Mouse (Mus musculus): ENCODE data around the gene Ick. TPM values are rescaled to one million over a fixed set of nuclear protein-coding genes. Genes with fewer than 3 reads are reported as not detected.
A peak's percentile ranks its signal among the peaks of the same experiment; 100 is the strongest.
"Not testable (repeated sequence)": the region's sequence is repeated elsewhere in the genome, so short reads cannot be mapped to it uniquely, and the experiment has no call there.

The Ick gene
- polyA plus RNA-seq, 1 experiment from 2014 or later = 42.3 TPM

DNA sequence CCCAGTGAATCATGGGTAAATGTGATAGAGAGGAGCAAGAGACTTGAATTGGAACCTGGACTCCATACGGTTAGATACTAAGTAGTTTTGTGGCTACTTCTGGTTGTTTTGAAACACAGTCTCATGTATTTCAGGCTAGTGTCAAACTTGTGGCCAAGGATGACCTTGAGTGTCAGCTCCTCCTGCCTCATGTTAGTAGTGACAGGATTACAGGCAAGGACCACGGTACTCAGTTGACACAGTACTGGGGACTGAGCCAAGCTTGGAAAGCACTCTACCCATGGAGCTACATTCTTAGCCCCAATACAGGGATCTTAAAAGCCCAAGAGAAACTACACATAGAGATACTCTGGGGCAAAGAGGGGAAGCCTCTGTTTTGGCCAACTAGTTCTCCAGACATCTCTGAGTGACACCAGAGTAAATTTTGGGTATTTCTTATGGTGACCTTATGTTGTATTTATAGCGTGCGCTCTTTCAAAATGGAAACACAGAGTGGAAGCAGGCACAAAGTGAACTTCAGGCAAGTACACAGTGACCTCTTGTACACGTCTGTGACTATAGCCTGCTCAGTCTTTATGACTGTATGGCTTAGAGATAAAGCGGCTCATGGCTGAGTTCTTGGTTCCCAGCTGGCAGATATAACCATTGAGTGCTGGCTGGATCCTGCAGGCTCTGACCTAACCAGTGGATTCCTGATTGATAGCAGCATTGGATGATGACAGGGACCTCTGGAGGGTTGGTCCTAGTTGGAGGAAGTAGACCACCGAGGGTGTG lies 14.1 kb downstream of the Ick start:
- Histone ChIP-seq H3K4me1 (replicated peaks) (peaks cover 31% of the 10 kb centered on the region), H3K36me3 (peaks cover 37% of the 10 kb centered on the region), H3K4me3 (replicated peaks) (no peak overlapping the region), H3K27ac (no peak overlapping the region), H3K4me2 (replicated peaks) (no peak overlapping the region), H3K9ac (replicated peaks) (no peak overlapping the region), H3K9me3 (no peaks in the 10 kb centered on the region), H3K27me3 (no peaks in the 10 kb centered on the region)
- WGBS = 92% methylated on average over 7 of the region's 7 CpGs
- no peak for ATAC-seq

DNA sequence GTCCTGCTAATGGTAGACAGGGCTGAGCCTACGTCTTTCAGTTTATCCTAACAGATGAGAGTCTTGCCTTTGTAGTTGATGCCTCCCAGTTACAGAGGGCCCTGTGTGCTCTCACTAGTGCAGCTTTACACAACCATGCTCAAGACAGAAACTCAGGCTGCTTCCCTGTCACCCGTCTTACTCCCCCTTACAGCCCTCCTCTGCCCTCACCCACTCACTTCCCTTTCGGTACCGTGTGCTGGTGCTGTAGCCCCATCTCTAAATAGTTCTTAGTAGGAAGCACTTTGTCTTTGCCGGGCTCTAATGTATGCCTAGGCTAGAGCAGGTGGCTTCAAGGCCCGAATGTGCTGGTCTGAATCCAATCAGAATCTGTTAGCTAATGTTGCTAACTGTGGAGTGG lies 15.3 kb downstream of the Ick start:
- peaks cover 28% of the 10 kb centered on the region for H3K36me3 ChIP-seq
- H3K9me3 ChIP-seq = no peaks in the 10 kb centered on the region
- ATAC-seq = no peak
- H3K27me3 ChIP-seq = no peaks in the 10 kb centered on the region
- peaks cover 33% of the 10 kb centered on the region for H3K4me1 ChIP-seq (replicated peaks)
- H3K9ac ChIP-seq (replicated peaks) = no peak overlapping the region
- no peak overlapping the region for H3K4me3 ChIP-seq (replicated peaks)
- H3K27ac ChIP-seq = no peak overlapping the region
- WGBS = 82% methylated on average over 6 of the region's 6 CpGs
- H3K4me2 ChIP-seq (replicated peaks) = no peak overlapping the region

DNA sequence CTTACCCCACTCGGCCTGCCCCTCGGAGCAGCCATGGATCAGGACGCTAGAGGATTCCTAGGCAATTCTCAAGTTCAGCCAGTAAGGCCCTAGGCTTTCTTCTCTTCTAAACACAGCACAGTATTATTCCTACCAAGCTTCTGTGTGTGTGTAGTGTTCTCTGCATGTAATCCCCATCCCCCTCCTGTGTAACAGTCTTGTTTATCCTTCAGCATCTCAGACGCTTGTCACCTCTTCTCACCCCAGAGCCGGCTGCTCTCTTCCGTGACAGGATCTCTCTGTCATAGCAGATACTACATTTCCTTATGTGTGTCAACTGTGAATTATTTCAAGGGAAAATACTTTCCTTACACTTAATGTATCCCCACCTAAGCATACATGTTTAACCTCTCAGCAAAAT lies 17.0 kb downstream of the Ick start:
- Histone ChIP-seq H3K9me3 (no peaks in the 10 kb centered on the region), H3K4me1 (replicated peaks) (peaks cover 44% of the 10 kb centered on the region), H3K4me3 (replicated peaks) (no peak overlapping the region), H3K9ac (replicated peaks) (no peak overlapping the region), H3K36me3 (peaks cover 22% of the 10 kb centered on the region), H3K4me2 (replicated peaks) (no peak overlapping the region), H3K27ac (peak overlapping the region; percentile 37), H3K27me3 (no peaks in the 10 kb centered on the region)
- ATAC-seq = peak; percentile 46; the same call in 1 of the 2 replicates
- WGBS = 60% methylated on average over 6 of the region's 6 CpGs

DNA sequence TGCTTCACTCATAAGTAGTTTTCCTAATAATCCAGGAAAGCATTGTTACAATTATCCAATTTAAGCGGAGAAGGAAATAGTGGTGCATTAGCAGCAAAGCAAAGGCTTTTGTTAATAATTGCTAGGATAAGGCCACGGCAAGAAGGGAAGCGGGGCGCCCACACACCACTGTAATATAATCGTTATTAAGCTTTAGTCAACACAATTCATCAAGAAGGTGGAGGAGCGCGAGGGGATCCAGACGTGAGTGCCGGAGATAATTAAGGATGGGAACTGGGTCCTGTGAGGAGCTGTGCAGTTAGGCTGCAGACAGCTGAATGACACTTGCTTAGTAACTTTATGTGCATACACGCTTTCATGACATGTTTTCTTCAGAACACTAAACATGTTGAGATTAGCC lies 17.7 kb downstream of the Ick start:
- Histone ChIP-seq H3K4me1 (replicated peaks) (peaks cover 44% of the 10 kb centered on the region), H3K4me2 (replicated peaks) (no peak overlapping the region), H3K27me3 (no peaks in the 10 kb centered on the region), H3K27ac (peak overlapping the region; percentile 37; the same call in 1 of the 2 replicates), H3K4me3 (replicated peaks) (no peak overlapping the region), H3K9me3 (no peaks in the 10 kb centered on the region), H3K9ac (replicated peaks) (no peak overlapping the region), H3K36me3 (peaks cover 24% of the 10 kb centered on the region)
- ATAC-seq = no peak
- WGBS = 56% methylated on average over 10 of the region's 10 CpGs

DNA sequence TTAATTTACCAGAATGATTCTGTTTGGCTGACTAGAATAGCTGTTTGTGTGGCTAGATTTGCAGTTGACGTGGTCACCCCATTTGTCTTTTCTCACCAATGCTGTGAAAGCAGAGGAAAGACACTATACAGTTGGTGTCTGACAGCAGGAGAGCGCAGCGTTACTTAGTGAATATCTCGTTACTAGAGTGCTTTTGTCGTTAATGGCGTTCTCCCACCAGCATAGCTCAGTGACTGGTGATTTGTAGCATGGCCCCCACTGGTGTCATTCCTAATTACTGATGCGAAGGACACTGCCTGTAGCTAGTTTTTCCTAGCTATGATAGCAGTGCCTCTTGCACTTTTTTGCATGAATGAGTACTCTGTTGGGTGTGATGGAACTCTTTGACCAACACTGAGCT lies 26.7 kb downstream of the Ick start:
- Histone ChIP-seq H3K36me3 (peaks cover 71% of the 10 kb centered on the region), H3K27ac (no peak overlapping the region), H3K4me1 (replicated peaks) (no peaks in the 10 kb centered on the region; the same call in 1 of the 2 replicates), H3K4me2 (replicated peaks) (no peak overlapping the region), H3K27me3 (no peaks in the 10 kb centered on the region), H3K9ac (replicated peaks) (no peak overlapping the region), H3K9me3 (no peaks in the 10 kb centered on the region), H3K4me3 (replicated peaks) (no peak overlapping the region)
- 72% methylated on average over 7 of the region's 7 CpGs for WGBS
- ATAC-seq = no peak

DNA sequence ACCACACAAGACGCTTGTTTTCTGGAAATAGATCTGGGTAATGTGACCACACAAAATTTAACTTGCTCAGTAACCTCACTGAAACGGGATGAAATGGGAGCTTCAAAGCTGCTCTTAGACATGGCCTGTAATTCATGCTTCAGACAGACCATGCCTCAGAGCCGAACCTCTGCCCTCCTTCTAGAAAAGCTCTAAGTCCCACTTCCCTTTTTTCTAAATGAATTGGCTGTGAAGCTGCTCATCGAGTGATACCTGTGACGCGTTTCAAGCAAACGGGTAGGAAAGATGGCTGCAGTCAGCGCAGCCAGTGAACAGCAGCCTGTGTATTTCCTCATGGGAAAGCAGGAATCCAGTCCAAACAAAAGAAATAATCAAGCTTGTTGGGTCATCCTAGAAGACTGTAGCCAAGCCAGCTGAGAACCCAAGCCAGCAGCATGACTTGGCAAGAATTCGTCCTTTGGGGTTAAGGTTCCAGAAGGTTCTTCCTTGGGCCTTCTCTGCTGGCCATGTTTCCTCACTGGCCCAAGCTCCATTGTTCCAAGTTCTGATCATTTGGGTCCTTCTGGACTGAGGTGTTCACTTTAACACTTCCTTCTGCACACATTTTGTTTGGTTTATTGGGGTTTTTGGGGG lies 29.2 kb downstream of the Ick start:
- H3K4me1 ChIP-seq (replicated peaks) = no peaks in the 10 kb centered on the region; the same call in 1 of the 2 replicates
- ATAC-seq = no peak
- 95% methylated on average over 9 of the region's 9 CpGs for WGBS
- H3K4me2 ChIP-seq (replicated peaks) = no peak overlapping the region
- no peak overlapping the region for H3K4me3 ChIP-seq (replicated peaks)
- H3K27me3 ChIP-seq = no peaks in the 10 kb centered on the region
- H3K9me3 ChIP-seq = peaks cover 10% of the 10 kb centered on the region; the same call in 1 of the 2 replicates
- H3K9ac ChIP-seq (replicated peaks) = no peak overlapping the region
- H3K27ac ChIP-seq = no peak overlapping the region
- H3K36me3 ChIP-seq = peaks cover 71% of the 10 kb centered on the region

DNA sequence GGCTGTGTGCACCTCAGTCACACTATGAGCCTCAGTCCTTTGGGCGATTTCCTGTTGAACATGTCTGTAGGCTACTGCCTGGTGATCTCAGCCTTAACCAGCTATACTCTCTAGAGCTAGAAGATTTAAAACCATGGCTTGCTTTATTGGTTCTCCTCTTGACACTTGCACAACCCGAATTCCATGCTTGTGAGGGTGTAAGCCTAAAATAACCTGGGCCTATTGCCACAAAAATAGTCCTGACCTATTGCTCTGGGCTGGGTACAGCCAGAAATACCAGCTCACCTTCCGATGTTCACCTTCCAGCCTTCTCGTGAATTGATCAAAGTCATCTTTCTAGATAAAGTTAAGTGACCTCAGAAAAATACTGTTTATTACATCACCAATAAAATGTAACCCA lies 30.5 kb downstream of the Ick start:
- H3K27me3 ChIP-seq = no peaks in the 10 kb centered on the region
- no peak overlapping the region for H3K4me3 ChIP-seq (replicated peaks)
- ATAC-seq = no peak
- H3K4me2 ChIP-seq (replicated peaks) = no peak overlapping the region
- H3K27ac ChIP-seq = no peak overlapping the region
- H3K9ac ChIP-seq (replicated peaks) = no peak overlapping the region
- WGBS = 92% methylated on average over 4 of the region's 4 CpGs
- H3K9me3 ChIP-seq = peaks cover 10% of the 10 kb centered on the region; the same call in 1 of the 2 replicates
- H3K4me1 ChIP-seq (replicated peaks) = no peaks in the 10 kb centered on the region; the same call in 1 of the 2 replicates
- H3K36me3 ChIP-seq = peaks cover 73% of the 10 kb centered on the region

DNA sequence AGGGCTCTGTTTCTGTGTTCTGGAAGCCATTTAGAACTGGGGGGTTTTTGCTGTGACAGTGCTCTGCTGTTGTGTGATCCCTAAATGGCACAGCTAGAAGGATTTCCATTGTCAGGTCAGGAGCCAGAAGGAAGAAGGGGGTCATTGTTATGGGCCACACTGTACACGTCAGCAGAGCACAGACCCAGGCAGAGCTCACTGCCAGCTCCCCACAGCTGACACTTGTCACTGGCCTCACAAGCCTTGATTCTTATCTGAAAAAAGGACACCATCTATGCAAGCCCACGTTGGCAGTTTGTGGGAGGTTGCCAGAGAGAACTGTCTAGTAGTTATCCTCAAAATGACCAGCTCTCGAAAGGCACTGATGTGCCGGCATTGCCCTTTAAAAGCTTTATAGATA lies 37.1 kb downstream of the Ick start:
- Histone ChIP-seq H3K9me3 (peaks cover 10% of the 10 kb centered on the region; the same call in 1 of the 2 replicates), H3K4me1 (replicated peaks) (peaks cover 17% of the 10 kb centered on the region), H3K36me3 (peaks cover 70% of the 10 kb centered on the region), H3K4me3 (replicated peaks) (no peak overlapping the region), H3K27me3 (no peaks in the 10 kb centered on the region), H3K27ac (no peak overlapping the region; the same call in 1 of the 2 replicates), H3K4me2 (replicated peaks) (no peak overlapping the region), H3K9ac (replicated peaks) (0 out of 2 replicates have a peak overlapping the region, but pooled peaks have one; percentile 4)
- ATAC-seq = 0 out of 2 replicates have a peak, but pooled peaks have one; percentile 31
- 71% methylated on average over 4 of the region's 4 CpGs for WGBS

DNA sequence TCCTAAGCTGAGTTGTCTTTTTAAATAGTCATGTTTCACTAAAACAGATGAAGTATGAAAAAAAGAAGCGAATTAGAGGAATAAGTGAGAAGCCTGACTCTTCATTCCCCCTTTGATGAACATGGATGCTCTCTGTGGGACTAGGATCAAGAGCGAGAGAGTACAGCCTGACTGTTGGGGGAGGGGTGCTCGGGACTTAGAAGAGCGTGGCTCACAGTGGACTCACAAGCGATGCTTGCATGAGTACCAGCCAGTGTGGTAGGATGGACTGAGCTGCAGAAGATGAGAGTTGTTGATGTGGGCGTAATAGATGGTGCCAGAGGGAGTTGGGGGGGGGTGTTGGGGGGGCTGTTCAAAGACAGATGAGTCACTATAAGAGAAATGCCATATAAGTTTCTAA lies 37.6 kb downstream of the Ick start:
- no peak overlapping the region for H3K4me3 ChIP-seq (replicated peaks)
- WGBS = 72% methylated on average over 6 of the region's 6 CpGs
- peaks cover 8% of the 10 kb centered on the region; the same call in 1 of the 2 replicates for H3K9me3 ChIP-seq
- peaks cover 70% of the 10 kb centered on the region for H3K36me3 ChIP-seq
- no peaks in the 10 kb centered on the region for H3K27me3 ChIP-seq
- H3K27ac ChIP-seq = peak overlapping the region; percentile 5; the same call in 1 of the 2 replicates
- peaks cover 17% of the 10 kb centered on the region for H3K4me1 ChIP-seq (replicated peaks)
- no peak overlapping the region for H3K9ac ChIP-seq (replicated peaks)
- no peak for ATAC-seq
- no peak overlapping the region for H3K4me2 ChIP-seq (replicated peaks)

DNA sequence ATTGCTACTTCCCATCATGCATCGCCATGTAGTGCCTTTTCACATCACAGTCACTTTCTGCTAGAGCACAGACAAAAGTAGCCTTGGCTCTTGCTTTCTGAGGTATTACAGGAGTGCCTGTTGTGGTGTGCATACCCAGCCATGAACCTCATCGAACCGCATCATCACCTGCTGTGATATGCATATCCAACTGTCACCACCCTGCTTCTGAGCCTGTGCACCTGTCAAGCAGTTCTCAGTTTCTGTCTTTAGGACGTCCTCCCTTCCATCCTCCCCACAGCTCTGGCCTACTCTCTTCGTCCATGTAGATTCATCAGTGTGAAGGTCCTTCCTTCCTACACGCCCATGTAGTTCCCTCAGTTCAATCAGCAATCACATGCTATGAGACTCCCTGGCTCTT lies 39.2 kb downstream of the Ick start:
- ATAC-seq = no peak
- Histone ChIP-seq H3K9me3 (no peaks in the 10 kb centered on the region), H3K4me3 (replicated peaks) (no peak overlapping the region), H3K9ac (replicated peaks) (no peak overlapping the region), H3K27me3 (no peaks in the 10 kb centered on the region), H3K4me1 (replicated peaks) (peaks cover 17% of the 10 kb centered on the region), H3K36me3 (peaks cover 69% of the 10 kb centered on the region), H3K4me2 (replicated peaks) (no peak overlapping the region), H3K27ac (no peak overlapping the region)
- WGBS = 96% methylated on average over 6 of the region's 6 CpGs

DNA sequence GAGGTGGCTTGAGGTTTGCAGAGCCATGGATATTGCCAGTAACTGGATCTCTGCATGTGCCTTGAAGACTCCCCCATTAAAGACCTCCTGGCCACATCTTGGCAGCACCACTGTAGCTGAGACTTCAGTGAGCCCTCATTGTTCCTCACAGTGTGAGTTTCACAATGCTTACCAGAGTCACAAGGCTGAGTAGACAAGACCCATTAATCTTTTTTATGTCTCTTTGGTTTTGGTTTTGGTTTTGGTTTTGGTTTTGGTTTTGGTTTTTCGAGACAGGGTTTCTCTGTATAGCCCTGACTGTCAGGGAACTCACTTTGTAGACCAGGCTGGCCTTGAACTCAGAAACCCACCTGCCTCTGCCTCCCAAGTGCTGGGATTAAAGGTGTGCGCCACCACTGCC lies 40.8 kb downstream of the Ick start:
- H3K4me2 ChIP-seq (replicated peaks); H3K9me3 ChIP-seq; H3K9ac ChIP-seq (replicated peaks); H3K27ac ChIP-seq; H3K27me3 ChIP-seq; ATAC-seq; H3K4me3 ChIP-seq (replicated peaks): not testable (repeated sequence)
- 96% methylated on average over 2 of the region's 2 CpGs for WGBS
- Histone ChIP-seq H3K36me3 (peaks cover 64% of the 10 kb centered on the region), H3K4me1 (replicated peaks) (peaks cover 17% of the 10 kb centered on the region)

DNA sequence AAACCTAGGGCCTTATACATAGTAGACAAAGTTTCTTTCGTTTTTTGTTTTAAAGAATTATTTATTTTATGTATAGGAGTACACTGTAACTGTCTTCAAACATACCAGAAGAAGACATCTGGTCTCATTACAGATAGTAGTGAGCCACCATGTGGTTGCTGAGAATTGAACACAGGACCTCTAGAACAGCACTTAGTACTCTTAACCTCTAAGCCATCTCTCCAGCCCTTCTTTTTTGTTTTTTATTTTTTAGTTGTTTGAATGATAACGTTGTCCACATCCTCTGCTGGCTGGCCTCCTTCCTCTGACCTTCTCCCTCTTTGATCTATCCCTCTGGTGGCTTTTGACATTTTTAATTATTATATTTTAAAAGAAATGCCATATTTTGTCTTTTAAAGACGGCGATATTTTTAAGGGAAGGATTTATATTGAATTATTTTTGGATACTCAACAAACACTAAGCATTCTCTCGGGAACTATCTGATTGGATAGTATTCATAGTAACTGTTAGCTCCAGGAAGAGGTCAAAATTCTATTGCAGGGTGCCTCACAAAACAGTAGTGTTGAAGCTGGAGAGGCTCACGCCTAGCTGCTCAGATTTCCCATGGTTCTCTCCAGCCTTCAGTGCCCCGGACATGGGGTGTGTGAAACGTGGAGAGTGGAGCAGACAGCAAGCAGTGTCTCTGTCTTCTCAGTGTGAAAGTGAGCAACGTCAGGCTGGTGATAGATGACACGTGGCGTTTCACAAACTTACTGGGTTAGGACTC lies 45.4 kb downstream of the Ick start:
- Histone ChIP-seq H3K27me3 (no peaks in the 10 kb centered on the region), H3K4me2 (replicated peaks) (no peak overlapping the region), H3K4me1 (replicated peaks) (no peaks in the 10 kb centered on the region), H3K36me3 (peaks cover 81% of the 10 kb centered on the region), H3K27ac (no peak overlapping the region), H3K4me3 (replicated peaks) (no peak overlapping the region), H3K9me3 (no peaks in the 10 kb centered on the region), H3K9ac (replicated peaks) (no peak overlapping the region)
- no peak for ATAC-seq
- WGBS = 90% methylated on average over 11 of the region's 11 CpGs

Data from midbrain, embryonic 13.5 days (tissue).